Mouse (Mus musculus) CD4-positive helper T cell, adult 2 months (primary cell): ENCODE data around the gene Lbx1.

Experiments used
- DNase-seq: peaks from one replicate; pipeline ENCODE4 v3.0.0-alpha.2; 2012; ENCODE audit warnings: low read depth, missing footprints, low spot score

Lbx1 gene

GRCm38 (mm10) chr19:45235766-45236362, at the start of gene Lbx1:
Gene Lbx1, minus strand, starts transcription at chr19:45235812.
- DNase-seq: no peak

GRCm38 (mm10) chr19:45283302-45283701, 47.7 kb upstream of the Lbx1 start:
- DNase-seq: peak; percentile 15

GRCm38 (mm10) chr19:45276196-45276595, 40.6 kb upstream of the Lbx1 start:
- DNase-seq: no peak

- DNase-seq: no peak
Observed at GRCm38 (mm10) chr19:45271986-45272385, 36.4 kb upstream of the Lbx1 start.

GRCm38 (mm10) chr19:45262995-45263394, 27.4 kb upstream of the Lbx1 start:
- DNase-seq: no peak

- DNase-seq: no peak
Observed at GRCm38 (mm10) chr19:45257414-45258326, 22.1 kb upstream of the Lbx1 start.

- DNase-seq: no peak
Observed at GRCm38 (mm10) chr19:45254806-45255205, 19.2 kb upstream of the Lbx1 start.

GRCm38 (mm10) chr19:45252436-45252835, 16.8 kb upstream of the Lbx1 start:
- DNase-seq: no peak

- no peak for DNase-seq
Observed at GRCm38 (mm10) chr19:45248691-45249090, 13.1 kb upstream of the Lbx1 start.

- DNase-seq: peak; percentile 29
Observed at GRCm38 (mm10) chr19:45243918-45244700, 8.5 kb upstream of the Lbx1 start.

GRCm38 (mm10) chr19:45243264-45243602, 7.6 kb upstream of the Lbx1 start:
- DNase-seq: no peak

GRCm38 (mm10) chr19:45242348-45243263, 7.0 kb upstream of the Lbx1 start:
- no peak for DNase-seq

- DNase-seq: no peak
Observed at GRCm38 (mm10) chr19:45242017-45242347, 6.4 kb upstream of the Lbx1 start.

- no peak for DNase-seq
Observed at GRCm38 (mm10) chr19:45240026-45240425, 4.4 kb upstream of the Lbx1 start.

GRCm38 (mm10) chr19:45239191-45239590, 3.6 kb upstream of the Lbx1 start:
- no peak for DNase-seq

GRCm38 (mm10) chr19:45237665-45238209, 2.1 kb upstream of the Lbx1 start:
- DNase-seq: no peak

- DNase-seq: no peak
Observed at GRCm38 (mm10) chr19:45237099-45237498, 1.5 kb upstream of the Lbx1 start.

GRCm38 (mm10) chr19:45236363-45236942, 841 bp upstream of the Lbx1 start:
- peak; percentile 38 for DNase-seq

- DNase-seq: no peak
Observed at GRCm38 (mm10) chr19:45235331-45235741, 276 bp downstream of the Lbx1 start.

GRCm38 (mm10) chr19:45234771-45235231, 811 bp downstream of the Lbx1 start:
- DNase-seq: peak; percentile 24
